In genomic region chr1:169840948-169841347, GRCm38 (mm10) we compare ENCODE assay signal across 26 mouse cellular contexts.
"Had no signal": no experiment of that assay in that cellular context is flagged by ENCODE, and none has a peak within 500 bp of the region (broad histone marks: within the 10 kb centered on the region; RNA-seq: fewer than 3 reads in every experiment).

No protein-coding gene starts in this region.

- H3K9ac ChIP-seq: heart, embryonic 12.5 days; hindbrain, embryonic 12.5 days; hindbrain, embryonic 14.5 days; intestine, embryonic 15.5 days; limb, embryonic 12.5 days; liver, embryonic 13.5 days; liver, embryonic 15.5 days; liver, postnatal 0 days had no signal

- H3K4me3 ChIP-seq: heart, adult 2 months; heart, embryonic 12.5 days; hindbrain, embryonic 10.5 days; hindbrain, embryonic 12.5 days; intestine, embryonic 15.5 days; limb, embryonic 10.5 days; limb, embryonic 12.5 days; liver, embryonic 13.5 days; liver, embryonic 15.5 days had no signal

- H3K4me1 ChIP-seq: heart, embryonic 12.5 days; hindbrain, embryonic 12.5 days; intestine, embryonic 15.5 days; limb, embryonic 10.5 days; limb, embryonic 12.5 days; liver, embryonic 13.5 days; liver, embryonic 15.5 days had no signal

- H3K36me3 ChIP-seq: heart, embryonic 12.5 days; hindbrain, embryonic 10.5 days; hindbrain, embryonic 12.5 days; intestine, embryonic 15.5 days; limb, embryonic 10.5 days; limb, embryonic 12.5 days; liver, embryonic 13.5 days; liver, embryonic 15.5 days had no signal

- ATAC-seq: hindbrain, embryonic 16.5 days; inflammation-experienced regulatory T-cells, adult 6 months; intestine, embryonic 15.5 days; intestine, postnatal 0 days; liver, postnatal 0 days had no signal

- H3K9me3 ChIP-seq: heart, embryonic 12.5 days; hindbrain, embryonic 10.5 days; hindbrain, embryonic 12.5 days; intestine, embryonic 15.5 days; limb, embryonic 10.5 days; limb, embryonic 12.5 days; liver, embryonic 13.5 days; liver, embryonic 15.5 days had no signal

- H3K27me3 ChIP-seq: heart, embryonic 12.5 days; hindbrain, embryonic 12.5 days; intestine, embryonic 15.5 days; limb, embryonic 12.5 days; liver, embryonic 13.5 days; liver, embryonic 15.5 days had no signal

- DNase-seq: gastrocnemius, postnatal 10 days; gastrocnemius, postnatal 25 days; heart, adult 2 months; heart, postnatal 10 days; heart, postnatal 4 days; kidney, adult 18-20 months; kidney, adult 8-10 months; kidney, postnatal 10 days; kidney, postnatal 25 days; kidney, postnatal 4 days; liver; liver, embryonic 13.5 days; liver, postnatal 0 days; lung, adult 2 months had no signal

- H3K27ac ChIP-seq: heart, adult 2 months; hindbrain, embryonic 10.5 days; hindbrain, embryonic 12.5 days; hindbrain, embryonic 14.5 days; intestine, embryonic 15.5 days; limb, embryonic 10.5 days; limb, embryonic 12.5 days; liver, embryonic 13.5 days; liver, embryonic 15.5 days had no signal

- H3K4me2 ChIP-seq: heart, embryonic 12.5 days; hindbrain, embryonic 12.5 days; hindbrain, embryonic 14.5 days; intestine, embryonic 15.5 days; limb, embryonic 12.5 days; liver, embryonic 11.5 days; liver, embryonic 13.5 days; liver, embryonic 15.5 days had no signal
